Mouse (Mus musculus): ENCODE data around the gene Dip2b. TPM values are rescaled to one million over a fixed set of nuclear protein-coding genes. Genes with fewer than 3 reads are reported as not detected.

Dip2b gene
- polyA plus RNA-seq (2012; rRNA removed), result 9.3 and 11.9 TPM in 2 replicates

GRCm38 (mm10) chr15:100038470-100038971 is at the start of gene Dip2b:
TSS of gene Dip2b (plus strand) at chr15:100038664.
- DNase-seq (ENCODE audit: low read depth), result no peak

DNA sequence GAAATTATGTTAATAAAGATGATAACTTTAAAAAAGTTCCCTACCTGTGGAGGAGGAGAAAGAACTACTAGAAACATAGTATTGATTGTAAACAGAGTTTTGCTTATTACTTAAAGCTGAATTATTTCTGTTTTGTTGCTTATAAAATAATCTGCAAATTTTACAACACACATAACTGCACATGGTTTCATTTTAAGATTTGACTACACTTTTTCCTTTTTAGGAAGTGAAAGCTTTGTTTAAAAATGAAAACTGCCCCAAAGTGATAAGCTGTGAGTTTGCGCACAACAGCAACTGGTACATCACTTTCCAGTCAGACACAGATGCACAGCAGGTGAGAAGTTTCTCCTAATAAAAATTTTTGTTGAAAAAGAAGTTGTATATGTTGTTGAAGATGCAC is 45.4 kb upstream of the Dip2b start:
- DNase-seq (ENCODE audit: low read depth), result no peak

- no peak for DNase-seq (ENCODE audit: low read depth)
Measured at GRCm38 (mm10) chr15:99997114-99997804, 41.2 kb upstream of the Dip2b start.

DNA sequence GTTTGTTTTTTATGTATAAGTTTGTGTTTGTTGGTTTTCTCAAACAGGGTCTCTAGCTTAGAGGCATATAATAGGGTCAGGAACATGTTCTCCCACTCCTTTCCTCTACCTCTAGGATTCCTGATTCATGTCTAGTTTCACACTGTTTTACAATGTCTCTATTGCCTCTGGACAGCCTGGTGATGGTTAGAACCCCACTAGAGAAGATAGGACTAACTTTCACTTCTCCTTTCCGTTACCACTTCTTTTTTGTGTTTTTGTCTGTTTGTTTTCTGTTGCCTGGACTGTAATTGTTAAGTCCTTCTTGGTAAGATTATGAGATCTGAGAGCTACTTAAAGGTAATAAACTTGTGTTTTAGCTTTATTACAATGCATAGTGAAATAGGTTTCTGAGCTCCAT is 39.1 kb upstream of the Dip2b start:
- no peak for DNase-seq (ENCODE audit: low read depth)

DNA sequence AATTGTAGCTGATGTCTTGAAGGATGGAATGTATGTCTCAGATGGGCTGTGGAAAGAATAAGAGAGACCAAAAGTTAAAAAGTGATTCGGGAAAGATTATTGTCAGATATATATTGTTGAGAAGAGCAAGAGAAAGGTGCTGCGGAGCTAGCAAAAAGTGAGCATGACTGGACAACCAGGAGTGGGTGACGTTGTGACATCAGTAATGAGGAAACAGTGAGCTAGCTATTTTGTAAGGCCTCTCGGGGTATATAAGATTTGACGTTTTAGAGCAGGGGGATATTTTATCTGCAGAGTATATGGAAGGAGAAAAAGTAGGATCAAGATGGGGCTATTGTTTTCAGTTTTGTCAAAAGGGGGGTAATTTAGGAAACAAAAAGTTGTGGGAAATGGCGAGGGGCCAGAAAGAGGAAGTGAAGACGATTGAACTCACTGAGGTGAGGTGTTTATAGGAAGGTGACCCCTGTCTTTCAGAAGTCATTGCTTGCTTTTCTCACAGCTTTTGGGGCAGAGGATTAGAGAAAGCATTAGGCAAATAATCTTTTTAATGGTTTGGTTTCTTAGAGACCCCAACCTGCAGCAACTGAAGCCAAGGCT is 33.7 kb upstream of the Dip2b start:
- no peak for DNase-seq (ENCODE audit: low read depth)

- DNase-seq (ENCODE audit: low read depth), result no peak
Measured at GRCm38 (mm10) chr15:100006180-100006579, 32.3 kb upstream of the Dip2b start.

DNA sequence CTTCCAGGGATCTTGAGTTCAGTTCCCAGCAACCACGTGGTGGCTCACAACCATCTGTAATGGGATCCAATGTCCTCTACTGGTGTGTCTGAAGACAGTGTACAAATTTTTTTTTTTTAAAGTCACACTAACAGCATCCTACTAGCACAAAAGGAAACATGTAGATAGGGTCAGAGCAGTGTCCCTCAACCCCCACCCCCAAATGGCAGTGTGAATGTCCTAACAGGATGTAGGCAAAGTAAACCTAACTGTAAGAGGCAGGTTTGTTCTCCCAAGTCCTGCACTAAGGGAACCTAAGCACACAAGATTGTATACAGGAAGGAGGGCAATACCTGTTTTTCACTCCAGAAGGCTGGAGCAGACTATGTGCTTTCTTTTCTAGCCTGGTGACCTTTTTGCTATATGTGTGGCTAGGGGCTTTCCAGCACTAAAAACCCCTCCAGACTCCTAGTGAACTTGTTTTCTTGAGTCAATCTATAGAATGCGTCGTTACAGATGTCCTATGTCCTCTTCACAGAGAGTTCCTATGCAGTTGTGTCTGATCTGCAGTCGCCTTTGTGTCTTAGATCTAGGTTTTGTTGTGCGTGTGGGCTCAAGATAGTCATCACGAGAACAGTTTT is 20.1 kb upstream of the Dip2b start:
- no peak for DNase-seq (ENCODE audit: low read depth)

DNA sequence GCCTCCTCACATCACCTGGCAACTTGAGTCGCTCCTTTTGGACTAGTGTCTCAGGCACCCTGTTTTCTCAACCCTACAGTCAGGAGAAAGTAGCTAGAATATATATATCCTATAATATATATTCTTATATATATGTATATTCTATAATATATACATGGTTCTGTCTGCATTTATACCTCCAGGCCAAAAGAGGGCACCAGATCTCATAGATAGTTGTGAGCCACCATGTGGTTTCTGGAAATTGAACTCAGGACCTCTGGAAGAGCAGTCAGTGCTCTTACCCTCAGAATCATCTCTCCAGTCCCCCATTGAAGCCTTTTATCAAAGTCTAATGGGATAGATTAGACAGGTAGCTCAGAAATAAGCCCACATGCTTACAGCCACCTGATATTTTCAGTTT is 17.3 kb upstream of the Dip2b start:
- DNase-seq (ENCODE audit: low read depth), result no peak

- no peak for DNase-seq (ENCODE audit: low read depth)
Measured at GRCm38 (mm10) chr15:100022923-100023322, 15.5 kb upstream of the Dip2b start.

DNA sequence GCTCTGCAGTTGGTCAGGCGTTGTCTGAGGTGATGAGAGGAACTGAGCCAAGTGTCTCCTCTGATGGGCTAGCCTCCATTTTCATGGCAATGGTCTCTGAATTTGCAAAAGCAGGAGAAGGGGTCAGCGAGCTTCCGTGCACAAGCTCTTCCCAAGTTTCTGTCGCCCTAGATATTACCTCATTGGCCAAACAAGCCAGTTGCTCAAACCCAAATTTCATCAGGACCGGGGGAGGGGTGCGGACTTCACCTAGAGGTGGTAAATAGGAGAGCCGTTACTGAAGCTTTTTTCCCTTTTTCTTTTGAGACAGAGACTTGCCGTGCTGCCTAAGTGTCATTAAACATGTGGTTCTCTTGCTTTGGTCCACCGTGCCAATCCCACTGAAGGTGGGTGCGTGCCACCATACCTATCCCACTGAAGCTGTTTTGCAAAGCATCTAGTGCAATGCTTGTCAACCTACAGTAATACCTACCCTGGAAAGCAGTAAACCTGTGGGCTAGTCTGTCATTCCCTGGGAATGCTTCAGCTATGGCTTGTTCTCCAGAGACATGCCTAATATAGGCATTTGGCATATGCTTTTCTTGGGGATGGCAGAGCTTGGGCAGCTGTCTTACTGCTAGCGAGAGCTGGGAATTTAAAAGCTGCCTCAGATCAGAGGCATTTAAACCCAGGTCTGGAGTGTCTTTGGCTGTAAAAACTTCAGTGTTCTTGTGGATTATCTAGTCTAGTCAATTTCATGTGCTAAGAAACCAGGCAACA is 13.2 kb upstream of the Dip2b start:
- DNase-seq (ENCODE audit: low read depth), result no peak

DNA sequence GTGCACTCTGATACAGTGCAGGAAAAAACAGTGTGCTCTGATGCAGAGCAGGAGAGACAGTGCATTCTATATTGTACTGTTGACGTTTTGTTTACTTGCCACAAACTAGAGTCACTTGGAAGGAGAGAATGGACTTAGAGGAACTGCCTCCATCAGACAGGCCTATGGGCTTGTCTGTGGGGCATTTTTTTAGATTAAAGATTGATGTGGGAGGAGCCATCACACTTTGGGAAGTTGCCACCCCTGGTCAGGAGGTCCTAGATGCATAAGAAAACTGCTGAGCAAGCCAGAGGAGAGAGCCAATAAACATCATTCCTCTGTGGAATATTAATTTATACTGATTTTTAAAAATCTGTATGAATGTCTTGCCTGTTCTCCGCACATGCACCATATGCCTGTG is 10.3 kb upstream of the Dip2b start:
- no peak for DNase-seq (ENCODE audit: low read depth)

DNA sequence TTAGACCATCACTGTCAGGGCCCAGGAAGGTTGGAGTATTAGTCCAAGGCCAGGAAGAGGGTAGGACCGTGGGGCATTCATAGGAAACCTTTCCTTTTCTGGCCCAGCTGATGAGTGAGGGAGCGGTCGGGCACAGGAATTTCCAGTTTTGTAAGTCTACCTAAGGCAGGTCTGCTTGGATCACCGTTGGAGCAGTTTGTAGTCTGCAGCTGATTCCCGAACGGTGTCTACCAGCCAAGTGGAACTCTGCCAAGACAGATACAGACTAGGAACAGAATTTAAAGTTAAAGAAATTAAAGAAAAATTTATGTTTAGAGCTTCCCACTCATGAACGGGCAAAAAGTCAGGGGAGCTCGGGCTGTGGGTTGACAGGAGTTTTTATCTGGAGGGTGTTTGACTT is 9.0 kb upstream of the Dip2b start:
- DNase-seq (ENCODE audit: low read depth), result no peak

GRCm38 (mm10) chr15:100029900-100030299 is 8.6 kb upstream of the Dip2b start:
- DNase-seq (ENCODE audit: low read depth), result no peak

DNA sequence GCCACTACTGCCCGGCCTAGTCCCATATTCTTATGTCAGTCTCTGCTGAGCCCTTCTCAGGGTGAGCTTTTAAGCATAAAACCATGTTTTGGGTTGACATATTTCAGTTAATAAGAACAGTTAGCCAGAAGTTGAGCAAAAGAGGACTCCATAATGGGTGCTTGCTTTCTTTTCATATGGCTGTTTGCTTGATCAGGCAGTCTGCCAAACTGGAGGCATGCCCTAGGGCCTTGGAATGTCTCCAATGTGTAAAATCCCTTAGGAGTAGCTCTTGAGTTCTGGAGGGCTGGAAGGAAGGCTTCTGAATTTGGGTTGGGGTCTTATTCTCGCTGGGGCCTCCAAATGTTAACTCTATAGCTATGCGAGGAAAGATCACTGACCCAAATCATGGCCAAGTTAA is 5.9 kb upstream of the Dip2b start:
- no peak for DNase-seq (ENCODE audit: low read depth)

DNA sequence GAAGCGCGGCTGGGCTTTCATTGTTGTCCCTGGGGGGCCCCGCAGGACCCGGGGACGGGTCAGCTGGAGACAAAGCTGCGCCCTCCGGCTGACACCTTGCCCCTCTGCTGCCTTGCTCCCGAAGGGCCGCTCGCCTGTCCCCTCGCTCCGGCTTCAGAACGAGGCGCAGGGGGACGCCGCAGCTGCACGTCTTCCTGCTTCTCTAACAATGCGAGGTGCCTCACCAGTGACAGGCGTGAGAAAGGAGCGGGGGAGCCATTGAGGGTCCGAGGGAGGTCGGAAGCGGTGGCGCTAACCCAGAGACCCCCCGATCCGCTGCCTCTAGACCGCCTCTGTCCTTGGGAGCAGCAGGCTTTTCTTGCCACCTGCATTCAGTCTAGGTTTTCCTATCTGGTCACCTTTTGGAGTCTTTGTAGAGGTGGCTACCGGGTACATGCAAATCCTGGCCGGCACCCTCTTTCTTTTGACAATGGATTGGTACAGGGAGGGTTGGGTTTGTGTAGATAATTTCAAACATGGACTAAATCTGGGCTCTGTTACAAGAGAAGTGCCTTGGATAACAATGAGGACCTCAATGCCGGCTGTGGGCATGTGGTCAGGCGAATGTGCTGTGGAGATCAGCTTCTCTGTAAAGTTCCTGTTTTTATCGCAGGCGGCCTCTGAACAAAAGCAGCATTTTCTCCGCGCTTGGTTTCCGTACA is 687 bp downstream of the Dip2b start:
- DNase-seq (ENCODE audit: low read depth), result no peak

GRCm38 (mm10) chr15:100040541-100041266 is 2.2 kb downstream of the Dip2b start:
- no peak for DNase-seq (ENCODE audit: low read depth)

DNA sequence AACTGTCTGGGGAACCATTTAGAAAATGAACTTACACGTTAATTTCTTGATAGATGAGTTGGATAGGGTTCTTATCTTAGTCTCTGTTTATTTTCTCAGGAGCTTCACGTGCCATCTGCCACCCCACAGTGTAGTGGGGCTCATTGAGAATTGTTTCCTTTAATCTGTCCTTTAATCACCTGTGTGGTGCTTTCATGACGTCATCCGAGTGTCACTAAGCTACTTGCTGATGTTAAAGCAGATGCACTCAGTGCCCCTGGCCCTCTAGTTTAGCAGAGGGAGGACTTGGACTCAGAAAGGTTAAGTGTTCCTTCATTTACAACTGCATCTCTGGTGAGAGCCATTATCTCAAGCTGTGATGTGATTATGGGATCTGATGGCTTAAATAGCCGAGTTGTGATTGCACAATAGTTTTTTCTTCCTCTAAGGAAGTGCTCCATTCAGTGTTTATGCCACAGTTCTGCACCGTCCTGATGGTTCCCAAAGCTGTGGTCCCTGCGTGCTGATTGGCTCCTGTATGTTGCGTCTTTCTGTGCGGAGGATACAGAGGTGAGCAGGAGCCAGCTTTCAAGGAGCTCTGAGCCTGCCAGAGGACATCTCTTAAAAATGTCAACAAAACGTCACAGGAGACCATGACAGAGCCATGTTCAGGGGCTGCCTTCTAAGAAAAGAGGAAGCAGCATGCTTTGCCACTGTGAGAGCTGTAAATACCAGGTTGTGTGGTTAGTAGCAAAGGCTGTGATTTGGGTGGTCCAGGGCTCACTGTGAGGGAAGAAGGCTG is 3.0 kb downstream of the Dip2b start:
- DNase-seq (ENCODE audit: low read depth), result no peak

DNA sequence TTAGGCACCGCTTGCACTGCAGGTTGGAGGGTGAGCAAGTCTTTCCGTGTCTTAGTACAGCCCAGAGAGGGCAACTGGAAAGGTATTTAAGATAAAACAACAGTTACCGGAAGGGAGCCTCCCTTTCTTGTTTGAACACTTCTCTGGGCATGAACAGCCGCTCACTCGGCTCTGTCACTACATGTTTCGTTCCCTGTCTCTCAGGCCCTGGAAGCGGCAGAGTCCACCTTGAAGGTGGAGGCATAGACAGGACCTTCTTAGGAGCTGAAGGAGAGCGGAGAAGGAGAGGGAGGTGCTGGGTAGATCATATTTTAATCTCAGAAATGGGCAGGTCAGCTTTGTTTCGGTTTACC is 3.6 kb downstream of the Dip2b start:
- no peak for DNase-seq (ENCODE audit: low read depth)

DNA sequence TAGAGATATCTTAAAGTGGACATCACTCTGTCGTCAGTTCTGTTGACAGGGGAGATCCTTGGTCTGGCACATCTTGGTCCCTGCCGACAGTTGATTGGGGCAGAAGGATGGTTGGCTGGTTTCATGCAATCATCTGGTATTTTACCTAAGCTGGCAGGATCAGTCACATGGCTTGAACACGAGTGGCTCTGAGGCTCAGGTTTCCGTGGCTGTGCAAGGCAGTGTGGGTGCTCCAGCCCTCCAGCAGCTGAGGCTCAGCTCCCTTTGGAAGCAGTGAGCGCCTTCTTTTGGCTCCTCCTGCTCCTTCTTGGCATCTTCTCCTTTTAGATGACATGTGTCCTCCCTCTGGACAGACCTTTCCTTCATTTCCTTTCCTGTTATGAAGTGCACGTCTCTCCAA is 7.1 kb downstream of the Dip2b start:
- no peak for DNase-seq (ENCODE audit: low read depth)

- no peak for DNase-seq (ENCODE audit: low read depth)
Measured at GRCm38 (mm10) chr15:100049496-100050087, 11.1 kb downstream of the Dip2b start.
